Mouse (Mus musculus): Measurements from ENCODE around the gene Nell2.

GRCm38 (mm10) chr15:95100133-95100532, 428.2 kb downstream of the Nell2 start:
- TF ChIP-seq CTCF (IDR thresholded peaks at IDR 0.05) (no peak), EP300 (IDR thresholded peaks at IDR 0.05) (no peak)

Measured in lung, postnatal 0 days (tissue).